Mouse (Mus musculus): ENCODE measurements at regions not wholly inside any gene's neighbourhood (a gene's known extent, or its start where the extent isn't known, plus 50 kb on each side); places are given as distances from the start of the nearest gene placed in this dataset.

DNA sequence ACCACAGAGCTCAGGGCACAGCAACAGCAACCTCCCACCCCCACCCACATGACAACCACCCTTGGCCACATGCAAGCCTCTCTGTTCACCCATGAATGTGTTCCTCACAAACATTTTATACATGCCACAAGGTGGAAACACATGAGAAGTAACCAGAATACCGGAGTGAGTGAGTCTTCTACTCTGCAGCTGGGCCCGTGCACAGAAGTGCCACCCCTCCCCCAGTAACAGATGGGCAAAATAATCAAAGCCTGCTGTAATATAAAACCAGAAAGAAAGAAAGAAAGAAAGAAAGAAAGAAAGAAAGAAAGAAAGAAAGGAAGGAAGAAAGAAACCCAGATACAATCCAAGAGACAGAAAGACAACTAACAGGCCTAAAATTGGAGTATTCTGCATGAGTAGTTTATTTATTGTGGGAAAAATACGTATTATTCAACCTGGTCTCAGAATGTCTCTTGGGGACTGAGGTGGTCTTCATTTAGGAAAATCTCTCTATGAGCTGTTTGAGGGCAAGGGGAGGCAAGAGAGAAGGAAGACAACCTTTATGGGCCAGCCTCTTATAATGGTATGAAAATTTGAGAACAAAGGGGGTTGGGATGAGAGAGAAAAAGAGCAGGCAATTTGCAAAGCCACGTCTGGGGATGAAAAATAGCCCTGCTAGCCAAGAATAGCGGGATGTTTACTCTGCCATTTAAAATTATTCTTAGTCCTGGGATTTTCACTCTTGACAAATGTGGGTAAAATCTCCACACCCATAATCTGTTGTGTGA is 160.2 kb downstream of the Sox4 start:
- no peak for DNase-seq

DNA sequence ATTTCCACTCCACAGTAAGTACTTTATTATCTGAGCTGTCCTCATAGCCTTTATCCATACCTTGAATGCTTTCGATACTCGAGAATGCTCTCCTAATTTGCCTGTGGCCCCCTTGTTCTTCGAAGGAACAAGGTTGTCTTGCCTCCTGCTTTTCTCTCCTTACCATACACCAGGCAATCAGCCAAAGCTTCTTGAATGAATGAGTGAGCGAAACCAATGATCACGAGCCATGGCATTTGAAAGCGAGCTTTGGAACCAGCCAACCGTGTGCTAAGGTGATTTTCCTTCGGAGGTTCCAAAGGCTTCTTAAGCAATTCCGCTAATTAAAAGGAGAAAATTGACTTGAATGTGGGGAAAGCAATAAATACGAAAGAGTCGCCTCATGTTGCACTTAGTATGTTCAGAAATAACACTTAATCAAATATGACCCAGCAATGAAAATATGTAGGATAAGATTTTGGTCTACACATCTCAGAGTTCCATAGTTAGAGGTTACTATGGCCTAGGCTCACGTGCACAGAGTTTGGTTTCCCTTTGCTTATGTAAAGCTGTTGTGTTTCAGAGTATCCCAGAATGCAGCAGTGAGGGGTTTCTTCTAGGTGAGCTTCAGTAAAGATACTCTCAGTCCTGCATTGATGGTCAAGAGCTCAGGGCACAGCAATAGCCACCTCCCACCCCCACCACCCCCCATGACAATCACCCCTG is 160.9 kb downstream of the Sox4 start:
- DNase-seq = no peak

DNA sequence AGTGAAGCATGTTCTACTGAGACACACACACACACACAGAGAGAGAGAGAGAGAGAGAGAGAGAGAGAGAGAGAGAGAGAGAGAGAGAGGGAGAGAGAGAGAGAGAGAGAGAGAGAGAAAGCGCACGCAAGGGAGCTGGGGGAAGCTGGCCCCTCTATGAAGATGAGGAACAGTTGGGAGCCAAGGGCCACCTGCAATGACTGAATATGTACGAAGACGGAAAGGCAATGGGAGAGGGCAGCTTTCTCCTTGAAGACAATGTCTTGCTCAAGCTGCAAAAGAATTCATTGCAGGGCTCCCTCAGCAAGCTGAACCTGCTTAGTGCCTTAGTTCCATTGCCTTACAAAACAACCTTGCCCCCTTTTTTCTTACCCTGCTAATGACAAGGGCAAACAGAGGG is 163.1 kb downstream of the Sox4 start:
- DNase-seq = no peak

DNA sequence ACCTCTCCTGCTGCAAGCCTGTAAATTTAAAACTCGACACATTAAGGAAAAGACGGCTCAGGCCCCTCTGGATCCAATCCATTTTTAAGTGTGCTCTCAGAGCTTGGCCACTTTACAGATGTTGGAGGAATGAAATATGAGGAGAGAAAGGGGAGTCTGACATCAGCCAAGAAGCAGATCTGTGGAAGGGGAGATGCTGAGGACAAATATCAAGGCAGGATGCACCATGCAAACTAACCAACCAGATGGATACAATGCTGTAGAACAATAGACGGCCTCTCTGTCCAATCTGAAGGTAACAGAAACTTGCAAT is 166.2 kb downstream of the Sox4 start:
- no peak for DNase-seq

DNA sequence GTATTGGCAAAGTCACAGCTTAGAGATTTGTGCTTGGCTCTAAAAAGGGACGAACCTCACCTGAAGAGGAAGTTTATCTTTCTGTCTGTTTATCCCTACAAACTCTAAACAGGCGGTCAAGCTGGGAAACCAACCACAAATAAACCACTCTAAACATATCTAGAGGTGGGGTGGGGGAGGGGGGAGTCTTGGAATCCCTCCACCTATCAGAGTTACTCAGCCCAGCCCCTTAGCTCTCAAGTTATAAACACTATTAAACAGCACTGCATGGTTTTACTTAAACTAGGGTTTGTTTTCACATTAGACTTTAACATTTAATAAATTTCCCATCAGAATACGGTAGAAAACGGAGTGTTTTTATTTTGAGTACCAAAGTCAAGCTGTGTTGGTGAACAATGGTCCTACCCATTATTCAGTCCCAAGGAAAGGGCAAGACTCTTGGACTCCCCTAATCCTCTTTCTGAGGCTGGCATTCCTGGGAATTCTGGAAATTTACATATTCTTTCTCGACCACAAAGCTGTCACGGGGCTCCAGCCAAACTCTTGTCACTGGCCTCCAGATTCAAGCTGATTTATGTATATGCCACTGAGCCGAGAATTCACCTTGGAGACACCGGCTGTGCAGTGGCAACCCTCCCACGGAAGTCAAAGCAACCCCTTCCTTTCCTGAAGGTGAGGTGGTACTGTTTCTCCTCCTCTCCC is 166.7 kb downstream of the Sox4 start:
- no peak for DNase-seq

DNA sequence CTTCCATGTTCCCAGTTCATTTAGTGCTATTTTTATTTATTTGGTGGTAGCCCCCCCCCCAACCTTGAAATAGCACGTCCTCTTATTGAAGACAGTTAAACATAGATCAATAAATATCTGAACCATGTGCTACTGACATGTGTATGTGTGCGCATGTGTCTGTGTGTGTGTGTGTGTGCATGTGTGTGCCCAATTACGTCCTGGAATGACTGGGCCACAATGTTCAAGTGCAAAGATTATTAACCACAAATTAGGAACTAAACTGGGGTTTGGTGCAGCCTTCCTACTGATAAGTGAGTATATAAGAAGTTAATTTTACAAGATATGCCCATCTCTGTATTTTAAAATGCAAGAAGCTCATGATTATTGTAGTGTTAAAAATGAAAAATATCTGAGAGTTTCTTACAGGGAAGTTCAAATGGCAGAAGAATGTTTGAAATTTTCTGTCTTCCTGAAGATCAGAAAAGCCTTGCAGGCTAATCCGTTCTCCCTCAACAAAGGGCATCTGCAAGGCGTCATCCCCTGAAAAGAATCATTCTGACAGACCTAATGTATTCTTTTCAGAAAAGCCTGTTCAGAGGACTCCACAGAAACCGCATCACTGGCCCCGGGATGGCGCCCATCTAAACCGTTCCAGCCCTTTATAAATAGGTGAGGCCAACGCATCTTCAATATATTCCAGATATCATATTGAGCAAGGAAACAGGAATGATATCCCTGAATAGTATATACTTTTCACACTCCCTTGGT is 170.8 kb downstream of the Sox4 start:
- DNase-seq = no peak

DNA sequence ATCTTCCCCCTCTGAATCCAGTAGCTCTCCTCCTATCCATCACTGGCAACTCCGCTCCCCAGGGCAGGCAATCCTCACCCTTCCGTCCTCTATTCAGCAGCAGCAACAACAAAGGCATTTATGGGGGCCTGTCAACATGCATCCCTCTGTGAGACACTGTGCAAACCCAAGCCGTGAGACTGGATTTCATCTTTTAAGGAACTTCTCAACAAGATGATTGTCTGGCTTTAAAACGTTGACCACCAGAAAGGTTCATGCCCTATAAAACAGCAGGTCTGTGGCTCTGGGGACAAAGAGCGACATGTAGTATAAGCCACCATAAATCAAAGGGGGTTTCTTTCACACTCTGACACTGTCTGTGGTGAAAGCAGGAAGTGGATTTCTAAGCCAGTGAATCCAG is 171.4 kb downstream of the Sox4 start:
- DNase-seq = no peak

DNA sequence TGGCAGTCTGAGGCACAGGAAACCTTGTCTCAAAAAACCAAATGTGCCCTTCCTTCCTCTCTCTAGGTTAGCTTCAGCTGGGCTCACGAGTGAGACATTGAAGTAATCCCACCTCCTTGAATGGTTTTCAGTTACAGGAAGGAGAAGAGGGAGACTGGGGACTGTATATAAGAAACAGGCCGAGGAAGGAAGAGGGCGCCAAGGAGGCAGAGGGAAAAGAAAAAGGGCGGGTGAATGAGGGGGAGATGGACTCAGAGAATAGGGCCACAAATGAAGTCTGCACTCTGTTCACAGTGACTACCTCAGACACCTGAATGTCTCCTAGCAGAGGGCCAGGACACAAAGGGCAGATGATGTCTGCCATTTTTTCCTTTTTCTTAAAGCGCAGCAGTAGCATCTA is 171.9 kb downstream of the Sox4 start:
- no peak for DNase-seq

DNA sequence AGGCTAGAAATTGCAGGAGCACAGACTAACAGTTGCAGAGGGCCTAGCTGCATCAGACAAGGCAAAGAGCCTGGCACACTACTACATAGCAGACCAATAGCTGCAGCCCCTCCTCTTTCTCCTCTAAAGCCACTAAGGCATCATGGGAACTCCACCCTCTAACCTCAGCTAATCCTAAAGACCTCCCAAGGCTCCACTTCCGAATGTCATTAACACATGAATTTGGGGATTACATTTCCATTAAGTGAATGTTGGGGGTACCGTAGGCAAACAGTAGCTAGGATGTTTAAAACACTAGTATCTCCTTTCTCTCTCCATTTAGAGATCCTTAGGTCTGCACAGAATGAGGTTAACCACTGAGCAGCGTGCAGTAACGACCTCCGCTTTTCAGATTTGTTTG is 173.1 kb downstream of the Sox4 start:
- DNase-seq = no peak

DNA sequence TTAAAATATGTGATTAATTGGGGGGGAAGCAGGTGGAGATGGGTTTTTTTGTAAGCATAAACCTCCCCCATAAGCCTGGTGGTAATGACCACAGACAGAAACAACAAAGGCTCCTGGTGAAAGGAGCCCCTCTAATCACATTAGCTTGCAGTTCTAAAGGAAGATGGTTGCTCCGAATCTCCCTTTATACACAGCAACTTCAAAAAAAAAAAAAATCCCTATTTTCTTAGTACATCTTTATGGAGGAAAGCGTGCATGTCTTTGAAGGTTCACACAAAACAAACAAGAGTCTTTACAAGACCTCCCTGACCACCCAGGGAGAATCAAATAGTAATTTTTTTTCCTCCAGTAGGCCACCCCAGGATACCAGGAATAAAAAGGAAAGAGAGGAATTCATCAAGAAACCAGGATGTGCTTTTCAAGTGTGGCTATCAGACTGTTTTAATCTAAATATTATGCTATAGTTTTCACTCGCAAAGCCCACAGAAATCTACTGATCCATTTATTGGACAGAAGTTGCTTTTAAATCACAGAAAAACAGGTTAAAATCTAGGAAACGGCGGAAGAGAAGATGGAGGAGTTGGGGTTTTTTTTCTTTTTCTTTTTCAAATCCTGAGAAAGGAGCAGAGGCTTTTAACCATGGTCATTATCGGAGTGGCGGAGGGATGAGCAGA is 178.2 kb downstream of the Sox4 start:
- DNase-seq = no peak

DNA sequence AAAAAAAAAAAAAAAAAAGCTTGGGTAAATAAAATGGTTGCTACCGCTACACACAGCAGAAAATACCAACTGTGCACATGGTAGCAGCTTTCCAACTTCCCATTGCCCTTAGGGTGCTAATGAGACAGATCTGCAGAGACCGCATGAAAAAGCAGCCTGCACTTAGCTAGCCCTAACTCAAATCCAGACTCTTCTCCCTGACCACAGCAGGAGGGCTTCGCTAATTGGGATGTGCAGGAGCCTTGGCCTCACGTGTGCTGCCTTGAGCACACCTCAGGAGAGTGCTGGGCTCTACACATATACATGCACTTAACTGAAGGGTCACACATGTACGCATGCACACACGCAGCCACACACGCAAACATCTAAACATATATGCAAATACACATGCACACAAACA is 178.9 kb downstream of the Sox4 start:
- no peak for DNase-seq

DNA sequence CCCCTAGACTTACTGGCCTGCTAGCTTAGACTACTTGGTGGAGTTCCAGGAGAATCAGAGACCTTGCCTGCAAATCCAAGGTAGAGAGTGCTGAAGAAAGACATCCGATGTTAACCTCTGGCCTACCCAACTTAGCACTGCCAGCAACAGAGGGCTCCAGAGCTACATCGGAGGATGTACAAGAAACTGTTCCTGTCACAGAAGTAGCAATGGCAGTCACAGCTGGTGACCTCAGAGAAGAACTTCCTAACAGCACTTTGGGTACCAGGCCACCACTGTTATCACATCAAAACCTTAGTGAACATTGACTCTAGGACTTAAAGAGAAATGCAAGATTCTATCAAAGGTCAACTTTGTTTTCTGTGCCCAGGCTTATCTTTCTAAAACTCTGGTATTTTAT is 180.0 kb downstream of the Sox4 start:
- no peak for DNase-seq

DNA sequence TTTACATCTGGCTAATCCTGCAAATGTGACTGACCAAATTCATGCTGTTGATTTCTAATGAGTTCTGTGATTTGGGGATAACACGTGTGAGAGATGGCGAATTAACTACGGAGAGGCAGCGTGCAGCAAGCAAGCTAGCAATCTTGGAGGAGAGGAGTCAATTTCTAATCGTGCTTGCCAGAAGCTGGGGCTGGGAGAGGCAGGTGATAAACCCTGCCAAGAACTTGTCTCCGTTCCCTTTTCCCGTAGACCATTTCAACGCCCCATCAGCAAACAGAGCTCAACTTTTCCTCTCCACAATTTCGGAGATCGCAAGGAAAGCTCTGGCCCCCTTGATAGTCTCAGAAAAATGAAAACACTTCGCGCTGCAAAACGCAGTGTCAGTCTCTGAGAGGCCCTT is 183.0 kb downstream of the Sox4 start:
- DNase-seq = no peak

DNA sequence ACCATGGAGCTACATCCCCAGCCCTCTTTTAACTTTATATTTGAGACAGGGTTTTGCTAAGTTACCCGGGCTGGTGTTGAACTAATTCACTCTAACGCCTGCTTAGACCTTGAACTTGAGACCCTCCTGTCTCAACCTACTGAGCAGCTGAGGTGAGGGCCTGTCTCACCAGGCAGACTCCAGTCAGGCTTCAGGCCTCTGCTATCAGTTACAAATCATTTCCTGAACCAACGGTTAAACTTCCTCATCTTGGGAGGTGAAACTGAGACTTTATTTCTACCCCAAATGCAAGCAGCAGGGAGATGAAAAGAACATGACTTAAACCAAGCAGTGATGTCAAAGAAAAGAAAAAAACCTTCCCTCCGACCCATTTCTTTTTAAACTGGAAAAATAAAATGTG is 183.5 kb downstream of the Sox4 start:
- DNase-seq = no peak

DNA sequence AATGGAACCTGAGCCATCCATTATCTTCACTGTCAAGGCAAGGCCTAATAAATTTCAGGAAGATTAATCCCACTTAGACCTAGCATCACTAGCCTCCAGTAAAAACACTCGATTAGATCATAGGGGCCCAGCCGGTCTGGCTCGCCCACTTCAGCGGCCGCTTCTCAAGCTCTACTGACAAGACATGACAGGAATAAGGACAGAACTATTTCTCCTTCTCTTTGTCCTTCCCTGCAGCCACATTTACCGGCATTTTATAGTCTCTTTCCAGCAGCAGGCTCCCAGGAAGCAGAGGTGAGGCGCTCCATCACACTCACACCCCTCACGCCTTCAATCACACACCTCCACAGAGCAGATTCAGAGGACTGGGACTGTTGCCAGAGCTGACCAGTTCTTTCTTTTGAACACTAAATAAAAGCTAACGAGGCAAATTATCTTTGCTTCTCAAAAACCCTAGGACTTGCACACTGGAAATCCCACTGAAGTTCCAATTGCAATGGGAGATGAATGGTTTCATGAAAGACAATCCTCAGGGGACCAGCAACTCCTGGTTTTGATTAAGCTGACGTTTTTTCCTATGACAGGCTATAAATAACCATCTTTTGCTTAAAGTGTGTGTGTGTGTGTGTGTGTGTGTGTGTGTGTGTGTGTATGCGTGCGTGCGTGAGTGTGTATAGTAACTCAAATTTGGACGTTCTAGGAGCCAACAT is 184.6 kb downstream of the Sox4 start:
- DNase-seq = no peak

DNA sequence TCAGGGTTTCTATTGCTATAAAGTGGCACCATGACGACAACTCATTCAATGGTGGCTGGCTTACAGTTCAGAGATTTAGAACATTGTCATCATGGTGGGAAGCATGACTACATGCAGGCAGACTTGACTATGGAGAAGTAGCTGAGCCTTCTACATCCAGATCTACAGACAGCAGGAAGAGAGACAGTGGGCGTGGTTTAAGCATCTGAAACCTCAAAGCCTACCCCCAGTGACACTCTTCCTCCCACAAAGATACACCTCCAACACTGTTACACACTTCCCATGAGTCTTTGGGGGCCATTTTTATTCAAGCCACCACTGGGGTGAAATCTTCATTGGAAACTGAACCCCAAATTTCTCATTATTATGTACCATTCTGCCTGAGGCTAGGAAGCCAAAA is 191.0 kb downstream of the Sox4 start:
- DNase-seq = no peak

DNA sequence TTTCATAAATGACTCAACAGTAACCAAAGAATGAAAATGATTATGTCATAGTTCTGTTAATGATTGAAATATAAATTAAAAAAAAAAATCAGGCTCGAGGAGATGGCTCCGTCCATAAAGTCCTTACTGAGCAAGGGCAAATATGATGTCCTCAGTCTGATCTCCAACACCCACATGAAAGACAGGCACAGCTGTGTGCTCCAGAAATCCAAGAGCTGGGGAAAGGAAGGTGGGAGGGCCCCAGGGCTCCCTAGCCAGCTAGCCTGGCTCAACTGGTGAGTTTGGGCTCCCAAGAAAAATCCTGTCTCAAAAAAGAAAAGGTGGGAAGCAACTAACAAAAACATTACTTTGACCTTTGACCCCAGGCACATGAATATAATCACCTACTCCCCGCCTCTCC is 194.5 kb downstream of the Sox4 start:
- DNase-seq = no peak

DNA sequence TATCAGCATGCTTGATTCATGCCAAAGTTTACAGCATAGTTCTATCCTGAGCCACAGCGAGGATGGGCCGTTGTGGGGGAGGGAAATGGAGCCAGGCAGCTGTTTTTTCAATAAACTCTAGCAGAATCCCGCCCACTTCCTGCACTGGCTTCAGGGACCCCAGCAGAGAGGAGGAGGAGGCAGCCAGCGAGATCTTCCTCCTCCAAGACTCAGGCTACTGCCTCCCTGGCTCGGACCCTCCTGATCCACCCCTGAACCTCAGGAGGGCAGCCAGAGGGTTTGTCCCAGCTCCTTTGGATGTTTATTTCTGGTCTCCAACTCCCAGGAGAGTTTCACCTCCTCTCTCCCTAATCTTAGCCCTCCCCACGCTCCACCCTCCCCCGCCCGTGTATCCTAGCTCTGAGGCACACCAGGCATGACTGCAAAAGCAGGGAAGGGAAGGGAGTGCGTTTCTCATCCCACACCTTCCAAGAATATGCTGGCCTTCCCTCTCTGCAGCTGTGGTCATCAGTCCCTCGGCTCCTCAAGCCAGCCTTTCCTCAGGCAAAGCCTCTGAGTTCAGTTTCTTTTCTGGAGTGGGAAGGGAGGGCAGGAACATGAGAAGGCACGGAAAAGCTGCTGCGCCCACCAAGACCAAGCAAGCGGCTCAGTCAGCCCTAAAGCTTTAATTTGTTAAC is 195.5 kb downstream of the Sox4 start:
- DNase-seq = peak; percentile 79 to 82

DNA sequence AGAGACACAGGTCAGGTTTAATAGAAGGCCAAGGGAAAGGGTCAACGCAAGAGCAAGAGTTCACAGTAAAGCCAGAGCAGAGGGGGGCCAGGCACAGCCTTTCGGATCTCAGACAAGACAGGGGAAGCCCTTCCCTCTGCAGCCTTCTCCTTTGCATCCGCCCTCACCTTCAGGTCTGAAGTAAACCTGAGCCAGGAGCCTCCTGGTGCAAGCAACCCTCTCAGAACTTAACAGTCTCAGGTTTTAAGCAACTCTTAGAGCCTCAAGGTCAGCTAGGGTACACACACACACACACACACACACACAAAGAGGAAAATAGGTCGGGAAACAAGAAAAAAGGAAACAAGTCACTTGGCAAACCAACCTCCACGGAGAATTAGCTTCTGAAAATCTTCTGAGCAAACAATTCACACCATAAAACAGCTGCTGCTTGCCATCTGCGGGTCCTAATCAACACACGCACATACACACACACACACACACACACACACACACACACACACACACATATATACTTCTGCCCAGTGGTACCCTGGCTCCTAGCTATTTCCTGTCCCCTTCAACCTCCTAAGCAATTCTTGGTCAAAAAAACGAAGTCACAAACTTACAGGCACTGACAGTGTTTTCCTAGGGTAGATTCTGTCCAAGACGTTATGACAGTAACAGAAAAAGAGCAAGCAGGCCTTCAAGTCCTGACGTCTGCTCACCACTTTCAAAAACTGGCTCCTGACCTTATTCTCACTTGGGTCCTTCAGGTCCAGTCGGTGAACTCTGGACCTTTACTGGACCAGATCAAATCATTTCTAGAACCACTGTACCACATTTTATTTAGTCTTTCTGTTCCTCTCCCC is 196.4 kb downstream of the Sox4 start:
- DNase-seq = no peak

DNA sequence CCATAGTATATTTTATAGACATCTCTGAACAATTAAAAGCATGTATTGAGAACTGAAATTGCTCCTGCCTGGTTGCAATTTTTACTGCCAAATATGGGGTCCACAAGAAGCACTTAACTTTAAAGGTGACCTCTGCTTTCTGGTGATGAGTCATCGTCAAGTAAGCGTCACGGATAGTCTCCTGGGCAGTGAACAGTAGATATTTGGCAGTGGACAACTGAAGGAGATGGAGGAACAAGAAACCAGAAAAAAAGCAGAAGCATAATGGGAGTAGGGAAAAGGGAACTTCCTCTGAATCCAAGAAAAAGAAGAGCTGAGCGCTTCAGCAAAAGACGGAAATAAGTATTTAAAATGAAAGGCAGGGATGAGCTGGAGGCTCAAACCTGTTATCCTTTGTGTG is 199.3 kb downstream of the Sox4 start:
- DNase-seq = no peak

All from lung, adult 18-20 months (tissue).